Mouse (Mus musculus): ENCODE results near the gene Cd163. TPM values are rescaled to one million over a fixed set of nuclear protein-coding genes. Genes with fewer than 3 reads are reported as not detected.

The Cd163 gene
- polyA plus RNA-seq (2012; rRNA removed): 0.46 and 0.49 TPM in 2 replicates

DNA sequence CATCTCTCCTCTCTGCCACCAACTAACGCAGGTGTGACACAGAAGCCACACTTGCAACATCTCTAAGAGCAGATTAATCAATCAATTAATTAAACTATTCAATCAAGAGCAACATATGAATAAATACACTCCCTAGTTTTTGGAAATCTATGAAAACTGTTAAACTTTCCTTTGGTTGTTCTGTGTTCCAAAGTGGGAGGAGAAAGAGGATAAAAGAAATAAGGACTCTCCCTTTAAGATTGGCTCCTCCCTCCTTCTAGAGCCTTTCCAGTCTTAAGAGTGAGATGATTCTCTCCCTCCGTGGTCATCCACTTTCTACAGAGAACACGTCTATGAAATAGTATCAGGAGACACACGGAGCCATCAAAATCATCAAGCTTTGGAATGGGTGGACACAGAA lies at the start of gene Cd163:
TSS of gene Cd163 (plus strand) at position 301 of the 400 bp plus-strand sequence.

Other genes starting within 250 kb of the Cd163 start
- gene Vmn2r27, start 72.8 kb upstream of the Cd163 start, polyA plus RNA-seq (2012; rRNA removed): not detected in 2 replicates
- gene Pex5, start 110.4 kb downstream of the Cd163 start, polyA plus RNA-seq (2012; rRNA removed): 20.7 and 22.3 TPM in 2 replicates
- gene Clstn3, start 160.1 kb downstream of the Cd163 start, polyA plus RNA-seq (2012; rRNA removed): 3.7 and 3.8 TPM in 2 replicates
- gene C1rl, start 188.5 kb downstream of the Cd163 start, polyA plus RNA-seq (2012; rRNA removed): 14.3 and 16.2 TPM in 2 replicates
- 29.2 and 33.8 TPM in 2 replicates for gene C1ra, start 207.7 kb downstream of the Cd163 start, polyA plus RNA-seq (2012; rRNA removed)
- 152 and 156 TPM in 2 replicates for gene C1s1, start 237.7 kb downstream of the Cd163 start, polyA plus RNA-seq (2012; rRNA removed)

Data from liver, embryonic 18 days (tissue).